Mouse (Mus musculus): ENCODE measurements at regions not wholly inside any gene's neighbourhood (a gene's known extent, or its start where the extent isn't known, plus 50 kb on each side); places are given as distances from the start of the nearest gene placed in this dataset.

DNA sequence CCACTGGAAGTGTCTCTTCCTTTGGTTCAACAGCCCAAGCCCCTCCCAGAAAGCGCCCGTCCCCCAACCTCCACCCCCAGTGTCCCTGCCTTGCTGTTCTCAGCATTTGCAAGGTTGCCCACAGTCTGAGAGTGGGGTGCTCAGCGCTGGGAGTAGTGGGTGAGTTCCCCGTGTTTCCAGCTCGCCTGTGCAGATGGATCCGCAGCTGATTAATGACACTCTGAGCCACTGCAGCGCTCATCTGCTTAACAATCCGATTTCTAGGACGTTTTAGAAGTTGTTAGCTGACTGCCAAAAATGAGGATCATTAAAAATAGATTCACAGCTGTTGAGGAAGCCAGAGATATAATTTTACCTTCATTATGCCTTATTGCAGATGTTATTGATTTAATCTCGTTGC lies 280.0 kb upstream of the Npvf start:
- no peak for DNase-seq (ENCODE audit: extremely low read depth)
- H3K4me1 ChIP-seq (ENCODE audit: control insufficient read depth in 1 of 2, insufficient read depth in 2 of 2): peaks cover 0 to 3% of the 10 kb centered on the region in 2 experiments; a peak in 1 of 4 replicates
- H3K27me3 ChIP-seq (replicated peaks): no peaks in the 10 kb centered on the region
- H3K36me3 ChIP-seq (replicated peaks in 1 of 2; ENCODE audit: control insufficient read depth in 1 of 2, insufficient read depth in 1 of 2, low read length in 1 of 2): no peaks in the 10 kb centered on the region
- H3K4me2 ChIP-seq (ENCODE audit: insufficient read depth, low read depth, poor library complexity, severe bottlenecking): no peak overlapping the region
- dilution Hi-C loops (cut with MboI; ENCODE audit: extremely low pct_ligation_motif_present, extremely low pct_unique_long_range_greater_than_20kb, low sequenced_read_pairs): no loop called here
- no peak overlapping the region for H3K9ac ChIP-seq (ENCODE audit: insufficient read depth, low read depth)
- H3K4me3 ChIP-seq (replicated peaks in 1 of 3; ENCODE audit: low read depth in 2 of 3, low read length in 2 of 3, poor library complexity in 1 of 3): no peak overlapping the region
- H3K79me2 ChIP-seq (replicated peaks; ENCODE audit: control insufficient read depth, extremely low read depth, insufficient read depth, poor library complexity, severe bottlenecking): no peaks in the 10 kb centered on the region
- in situ Hi-C loops (cut with MboI; ENCODE audit: low pct_ligation_motif_present, low pct_unique_long_range_greater_than_20kb, low sequenced_read_pairs): loop anchor here (5.0 to 10.0 kb wide), 2 partner anchors 122 to 259 kb away; no protein-coding TSS in a partner anchor
- H3K27ac ChIP-seq (ENCODE audit: insufficient read depth, low read depth): no peak overlapping the region
- no peak for TF ChIP-seq JUND (conservative IDR thresholded peaks at IDR 0.05; ENCODE audit: low read depth, low read length)
- no peak for TF ChIP-seq HCFC1 (IDR thresholded peaks at IDR 0.05; ENCODE audit: low read depth, low read length)
- no peak for TF ChIP-seq E2F4 (IDR thresholded peaks at IDR 0.05; ENCODE audit: insufficient replicate concordance, low read depth, low read length)
- no peak for TF ChIP-seq ELF1 (IDR thresholded peaks at IDR 0.05; ENCODE audit: low read depth, low read length)
- no peak for TF ChIP-seq POLR2A (IDR thresholded peaks at IDR 0.05; ENCODE audit: low read depth, low read length)
- TF ChIP-seq KAT2A (IDR thresholded peaks at IDR 0.05; ENCODE audit: insufficient replicate concordance, low read length): no peak
- no peak for TF ChIP-seq UBTF (IDR thresholded peaks at IDR 0.05; ENCODE audit: low read depth, low read length)
- TF ChIP-seq RCOR1 (conservative IDR thresholded peaks at IDR 0.05; ENCODE audit: low read depth, low read length): no peak
- no peak for TF ChIP-seq TBP (conservative IDR thresholded peaks at IDR 0.05; ENCODE audit: low read depth, low read length)
- H3K9me3 ChIP-seq (replicated peaks; ENCODE audit: low read length): no peaks in the 10 kb centered on the region

DNA sequence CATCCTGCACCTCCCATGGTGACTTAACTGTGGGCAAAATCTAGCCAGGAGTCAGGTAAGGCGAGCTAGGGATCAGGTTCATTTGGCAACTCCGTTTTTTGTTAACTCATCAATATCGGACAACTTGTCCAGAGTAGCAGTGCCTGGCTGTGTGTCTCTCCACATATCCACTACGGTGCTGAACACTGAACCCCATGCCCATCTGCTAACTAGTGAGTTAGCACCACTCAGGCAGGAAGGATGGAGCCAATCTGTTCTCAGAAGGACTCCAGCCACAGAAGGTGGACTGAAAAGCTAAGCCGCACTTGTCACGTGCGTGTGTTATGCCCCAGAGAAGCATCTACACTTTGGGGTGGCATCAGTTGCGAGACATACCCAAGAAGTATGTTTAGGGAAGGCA lies 282.1 kb upstream of the Npvf start:
- Histone ChIP-seq H3K9ac (ENCODE audit: insufficient read depth, low read depth) (no peak overlapping the region), H3K4me1 (ENCODE audit: control insufficient read depth in 1 of 2, insufficient read depth in 2 of 2) (peaks cover 0 to 5% of the 10 kb centered on the region in 2 experiments; a peak in 1 of 4 replicates), H3K4me3 (replicated peaks in 1 of 3; ENCODE audit: low read depth in 2 of 3, low read length in 2 of 3, poor library complexity in 1 of 3) (no peak overlapping the region), H3K27me3 (replicated peaks) (no peaks in the 10 kb centered on the region), H3K36me3 (replicated peaks in 1 of 2; ENCODE audit: control insufficient read depth in 1 of 2, insufficient read depth in 1 of 2, low read length in 1 of 2) (no peaks in the 10 kb centered on the region), H3K4me2 (ENCODE audit: insufficient read depth, low read depth, poor library complexity, severe bottlenecking) (no peak overlapping the region), H3K79me2 (replicated peaks; ENCODE audit: control insufficient read depth, extremely low read depth, insufficient read depth, poor library complexity, severe bottlenecking) (no peaks in the 10 kb centered on the region), H3K9me3 (replicated peaks; ENCODE audit: low read length) (no peaks in the 10 kb centered on the region), H3K27ac (ENCODE audit: insufficient read depth, low read depth) (no peak overlapping the region)
- no peak for DNase-seq (ENCODE audit: extremely low read depth)
- in situ Hi-C loops (cut with MboI; ENCODE audit: low pct_ligation_motif_present, low pct_unique_long_range_greater_than_20kb, low sequenced_read_pairs) (loop anchor here (10.0 kb wide), 1 partner anchor 262 kb away; no protein-coding TSS in a partner anchor), dilution Hi-C loops (cut with MboI; ENCODE audit: extremely low pct_ligation_motif_present, extremely low pct_unique_long_range_greater_than_20kb, low sequenced_read_pairs) (no loop called here)
- TF ChIP-seq KAT2A (IDR thresholded peaks at IDR 0.05; ENCODE audit: insufficient replicate concordance, low read length): no peak
- TF ChIP-seq E2F4 (IDR thresholded peaks at IDR 0.05; ENCODE audit: insufficient replicate concordance, low read depth, low read length): no peak
- no peak for TF ChIP-seq MAZ (IDR thresholded peaks at IDR 0.05; ENCODE audit: low read depth, low read length)
- no peak for TF ChIP-seq TBP (conservative IDR thresholded peaks at IDR 0.05; ENCODE audit: low read depth, low read length)
- TF ChIP-seq CTCF (conservative IDR thresholded peaks at IDR 0.05 in 1 of 2, IDR thresholded peaks at IDR 0.05 in 1 of 2; ENCODE audit: low read depth in 2 of 2, low read length in 2 of 2): no peak
- TF ChIP-seq IRF4 (IDR thresholded peaks at IDR 0.05; ENCODE audit: low read depth, low read length): no peak
- no peak for TF ChIP-seq USF2 (conservative IDR thresholded peaks at IDR 0.05; ENCODE audit: low read depth, low read length)
- TF ChIP-seq MAX (IDR thresholded peaks at IDR 0.05; ENCODE audit: low read length): no peak
- no peak for TF ChIP-seq UBTF (IDR thresholded peaks at IDR 0.05; ENCODE audit: low read depth, low read length)
- no peak for TF ChIP-seq ZC3H11A (IDR thresholded peaks at IDR 0.05; ENCODE audit: low read depth, low read length)
- TF ChIP-seq PAX5 (IDR thresholded peaks at IDR 0.05; ENCODE audit: low read length): no peak
- TF ChIP-seq SMC3 (IDR thresholded peaks at IDR 0.05; ENCODE audit: low read depth, low read length): no peak
- no peak for TF ChIP-seq POLR2A (IDR thresholded peaks at IDR 0.05; ENCODE audit: low read depth, low read length)
